Mouse (Mus musculus) kidney, postnatal 36 days (tissue): ENCODE results near the gene Ralgapb.
A peak's percentile ranks its signal among the peaks of the same experiment; 100 is the strongest.

Experiments used
- DNase-seq, 2 experiments: peaks; one replicate each; pipeline ENCODE4 v3.0.0; 2021 to 2022; ENCODE audit warnings: mixed read lengths in 2 of 2

Gene Ralgapb

GRCm38 (mm10) chr2:158519071-158519470, 109.4 kb downstream of the Ralgapb start:
- no peak for DNase-seq

GRCm38 (mm10) chr2:158519800-158520199, 110.2 kb downstream of the Ralgapb start:
- no peak for DNase-seq

- peak; percentile 69 to 79 for DNase-seq
Observed at GRCm38 (mm10) chr2:158523060-158523459, 113.4 kb downstream of the Ralgapb start.

- DNase-seq, result peak; percentile 8 to 42
Observed at GRCm38 (mm10) chr2:158524129-158524860, 114.6 kb downstream of the Ralgapb start.

GRCm38 (mm10) chr2:158534090-158534489, 124.4 kb downstream of the Ralgapb start:
- peak; percentile 54 to 77 for DNase-seq

- DNase-seq, result no peak
Observed at GRCm38 (mm10) chr2:158534559-158534958, 124.9 kb downstream of the Ralgapb start.

- no peak for DNase-seq
Observed at GRCm38 (mm10) chr2:158539433-158540305, 130.0 kb downstream of the Ralgapb start.

- no peak for DNase-seq
Observed at GRCm38 (mm10) chr2:158541286-158541685, 131.6 kb downstream of the Ralgapb start.

- no peak for DNase-seq
Observed at GRCm38 (mm10) chr2:158545266-158545665, 135.6 kb downstream of the Ralgapb start.

- DNase-seq, result peak; percentile 65 to 88
Observed at GRCm38 (mm10) chr2:158546751-158547150, 137.1 kb downstream of the Ralgapb start.
